Comparison of ENCODE assay signal across 34 mouse cellular contexts in the genomic region with DNA sequence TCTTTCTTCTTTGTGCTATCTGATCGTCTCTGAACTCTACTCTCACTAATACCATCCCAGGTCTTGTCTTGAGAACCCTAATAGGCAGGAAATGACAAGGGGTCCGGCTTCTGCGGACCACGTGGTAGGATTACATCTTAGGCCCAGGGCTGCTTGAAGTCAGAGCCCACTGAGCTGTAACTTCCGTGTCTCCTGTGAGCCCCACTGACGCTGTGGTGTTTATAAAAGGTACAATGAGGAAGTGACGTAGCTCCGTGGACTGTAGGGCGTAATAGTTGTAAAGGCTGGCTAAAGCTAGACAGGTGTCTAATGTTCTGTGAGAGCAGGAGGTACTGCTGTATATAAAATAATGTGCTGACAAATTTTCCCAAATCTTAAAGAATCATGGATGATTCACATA. TPM values are rescaled to one million over a fixed set of nuclear protein-coding genes. Genes with fewer than 3 reads are reported as not detected.
"Had no signal": no experiment of that assay in that cellular context is flagged by ENCODE, and none has a peak within 500 bp of the region (broad histone marks: within the 10 kb centered on the region; RNA-seq: fewer than 3 reads in every experiment).

No protein-coding gene starts in this region.

- H3K27me3 ChIP-seq: heart, embryonic 12.5 days; intestine, embryonic 15.5 days; limb, embryonic 12.5 days had no signal

- DNase-seq: gastrocnemius, postnatal 14 days; gastrocnemius, postnatal 36 days; heart, adult 18-20 months; heart, postnatal 10 days; kidney, adult 18-20 months; kidney, adult 8-10 months; kidney, postnatal 10 days; kidney, postnatal 25 days; kidney, postnatal 4 days; liver had no signal

- H3K9me3 ChIP-seq: heart, embryonic 10.5 days; heart, embryonic 12.5 days; intestine, embryonic 15.5 days; limb, embryonic 10.5 days; limb, embryonic 12.5 days had no signal

- H3K27ac ChIP-seq: heart, embryonic 10.5 days; hindbrain, embryonic 14.5 days; intestine, embryonic 15.5 days; layer of hippocampus, adult 2 months; left cerebral cortex, adult 2 months; limb, embryonic 10.5 days; limb, embryonic 12.5 days had no signal

- H3K4me3 ChIP-seq: heart, embryonic 10.5 days; heart, embryonic 12.5 days; intestine, embryonic 15.5 days; layer of hippocampus, adult 2 months; left cerebral cortex, adult 2 months; limb, embryonic 10.5 days; limb, embryonic 12.5 days had no signal

- H3K4me2 ChIP-seq: heart, embryonic 12.5 days; hindbrain, embryonic 14.5 days; intestine, embryonic 15.5 days; limb, embryonic 12.5 days had no signal

- H3K4me1 ChIP-seq: heart, embryonic 10.5 days; heart, embryonic 12.5 days; intestine, embryonic 15.5 days; limb, embryonic 10.5 days; limb, embryonic 12.5 days had no signal

- H3K9ac ChIP-seq: heart, embryonic 12.5 days; hindbrain, embryonic 14.5 days; intestine, embryonic 15.5 days; limb, embryonic 12.5 days had no signal

- ATAC-seq: hindbrain, embryonic 16.5 days; inflammation-experienced regulatory T-cells, adult 6 months; intestine, embryonic 15.5 days; intestine, postnatal 0 days had no signal

RNA-seq across cellular contexts. Expression of a gene that starts 20.6 kb away (rescaled TPM):
- total RNA-seq: gastrocnemius, postnatal 14 days; gastrocnemius, postnatal 36 days; heart, adult 18-20 months; heart, postnatal 10 days; heart, postnatal 25 days; layer of hippocampus, adult 2 months; layer of hippocampus, postnatal 10 days; layer of hippocampus, postnatal 25 days; left cerebral cortex, adult 2 months; left cerebral cortex, postnatal 14 days; left cerebral cortex, postnatal 36 days had no signal
- polyA plus RNA-seq: heart, embryonic 10.5 days; heart, embryonic 12.5 days; heart, embryonic 14.5 days; hindbrain, embryonic 11.5 days; hindbrain, embryonic 14.5 days; hindbrain, embryonic 16.5 days; inflammation-experienced regulatory T-cells, adult 6 months; intestine, embryonic 15.5 days; intestine, postnatal 0 days; kidney, embryonic 14.5 days; limb, embryonic 10.5 days; limb, embryonic 12.5 days; limb, embryonic 14.5 days had no signal

RNA-seq across cellular contexts. Expression of a gene that starts 58.5 kb away (rescaled TPM):
- total RNA-seq: gastrocnemius, adult 18-20 months; gastrocnemius, adult 8-10 months; gastrocnemius, postnatal 14 days; gastrocnemius, postnatal 36 days; heart, adult 18-20 months; heart, adult 8-10 months; heart, postnatal 25 days; layer of hippocampus, postnatal 10 days; layer of hippocampus, postnatal 25 days had no signal
- polyA plus RNA-seq: heart, embryonic 10.5 days; hindbrain, embryonic 11.5 days; hindbrain, embryonic 14.5 days; hindbrain, embryonic 16.5 days; inflammation-experienced regulatory T-cells, adult 6 months; kidney, embryonic 14.5 days; kidney, embryonic 16.5 days; limb, embryonic 10.5 days; limb, embryonic 12.5 days had no signal
